Mouse (Mus musculus): ENCODE results near the gene Sh3bgrl2. TPM values are rescaled to one million over a fixed set of nuclear protein-coding genes. Genes with fewer than 3 reads are reported as not detected.

Sh3bgrl2 gene
- polyA plus RNA-seq, 2 experiments = 3.5 to 9.7 TPM

DNA sequence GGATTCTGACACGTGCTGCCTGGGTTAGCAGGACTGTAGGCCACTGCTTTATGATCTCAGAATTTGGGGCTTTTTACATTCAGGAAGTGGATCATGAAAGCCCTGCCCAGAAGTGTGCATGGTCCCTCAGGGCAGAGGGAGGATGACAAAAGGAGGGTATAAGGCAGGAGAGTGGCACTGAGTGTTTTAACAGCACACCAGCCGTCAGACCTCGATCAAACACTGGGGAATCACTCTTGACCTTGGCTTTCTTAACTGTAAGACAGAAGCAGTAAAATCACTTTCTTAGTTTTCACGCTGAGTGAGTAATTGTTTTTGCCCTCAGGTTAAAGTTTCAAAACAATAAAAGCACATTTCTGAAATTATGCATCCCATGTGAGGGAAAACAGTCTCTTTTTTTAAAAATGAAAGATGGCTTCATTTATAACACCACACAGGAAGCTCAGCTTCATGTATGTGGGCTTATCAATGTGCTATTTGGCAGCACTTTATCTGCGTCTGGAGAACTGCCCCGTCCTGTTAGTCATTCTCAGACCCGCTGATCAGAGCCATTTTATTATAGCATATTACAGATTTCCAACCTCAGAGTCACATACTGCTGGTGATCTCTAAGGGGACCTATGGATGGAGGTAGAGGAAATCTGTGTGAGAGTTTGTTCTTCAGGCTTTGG lies 28.0 kb downstream of the Sh3bgrl2 start:
- 39% methylated on average over 7 of the region's 7 CpGs for WGBS (ENCODE audit: insufficient replicate concordance)
- H3K27ac ChIP-seq = no peak overlapping the region
- no peak for DNase-seq (ENCODE audit: low read depth in 3 of 3, low spot score in 3 of 3)

DNA sequence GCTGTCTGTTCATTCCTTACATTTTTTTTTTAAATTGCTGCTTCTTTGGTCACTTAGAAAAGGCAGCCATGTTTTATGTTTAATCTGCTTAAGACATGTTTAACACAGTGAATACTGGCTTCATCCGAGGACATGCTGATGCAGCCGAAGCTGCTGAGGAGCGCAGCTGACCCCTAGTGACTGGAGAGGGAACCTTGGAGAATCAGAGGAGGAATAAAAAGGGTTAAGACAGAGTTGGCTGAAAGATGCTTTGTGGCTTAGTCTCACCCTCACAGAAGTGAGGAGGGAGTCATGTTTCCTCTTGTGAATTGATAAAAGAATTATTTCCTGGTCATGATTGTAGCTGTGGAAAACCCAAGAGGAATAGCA lies 28.5 kb downstream of the Sh3bgrl2 start:
- Histone ChIP-seq H3K9me3 (ENCODE audit: control insufficient read depth, low read length) (no peaks in the 10 kb centered on the region), H3K36me3 (replicated peaks; ENCODE audit: control insufficient read depth, insufficient read depth, low read depth) (no peaks in the 10 kb centered on the region), H3K4me2 (ENCODE audit: low read depth) (no peak overlapping the region), H3K4me3 (ENCODE audit: insufficient read depth in 1 of 2, low read depth in 2 of 2, low read length in 2 of 2) (no peak overlapping the region), H3K27me3 (ENCODE audit: control insufficient read depth, insufficient read depth, low read length) (no peaks in the 10 kb centered on the region), H3K27ac (no peak overlapping the region), H3K9ac (replicated peaks) (no peak overlapping the region), H3K4me1 (replicated peaks; ENCODE audit: control insufficient read depth in 2 of 2, insufficient read depth in 2 of 2, low read length in 1 of 2) (peaks cover 0 to 7% of the 10 kb centered on the region in 2 experiments; a peak in 2 of 4 replicates)
- no peak for DNase-seq (ENCODE audit: low read depth in 3 of 3, low spot score in 3 of 3)
- 36% methylated on average over 3 of the region's 3 CpGs for WGBS (ENCODE audit: insufficient replicate concordance)
- TF ChIP-seq CTCF (IDR thresholded peaks at IDR 0.05; ENCODE audit: low read depth) (peak; percentile 61), EP300 (IDR thresholded peaks at IDR 0.05; ENCODE audit: low read depth) (no peak)
- no peak for ATAC-seq (ENCODE audit: insufficient read depth)

More for the DNA sequence above, 28.0 kb downstream of the Sh3bgrl2 start:
- no peak overlapping the region for H3K9ac ChIP-seq (replicated peaks)
- TF ChIP-seq CTCF (IDR thresholded peaks at IDR 0.05; ENCODE audit: low read depth) = no peak
- TF ChIP-seq EP300 (IDR thresholded peaks at IDR 0.05; ENCODE audit: low read depth) = no peak
- H3K4me3 ChIP-seq (ENCODE audit: insufficient read depth in 1 of 2, low read depth in 2 of 2, low read length in 2 of 2) = no peak overlapping the region
- ATAC-seq (ENCODE audit: insufficient read depth) = no peak
- no peak overlapping the region for H3K4me2 ChIP-seq (ENCODE audit: low read depth)
- H3K27me3 ChIP-seq (ENCODE audit: control insufficient read depth, insufficient read depth, low read length) = no peaks in the 10 kb centered on the region
- H3K36me3 ChIP-seq (replicated peaks; ENCODE audit: control insufficient read depth, insufficient read depth, low read depth) = no peaks in the 10 kb centered on the region
- no peaks in the 10 kb centered on the region for H3K9me3 ChIP-seq (ENCODE audit: control insufficient read depth, low read length)
- peaks cover 0 to 7% of the 10 kb centered on the region in 2 experiments; a peak in 2 of 4 replicates for H3K4me1 ChIP-seq (replicated peaks; ENCODE audit: control insufficient read depth in 2 of 2, insufficient read depth in 2 of 2, low read length in 1 of 2)

DNA sequence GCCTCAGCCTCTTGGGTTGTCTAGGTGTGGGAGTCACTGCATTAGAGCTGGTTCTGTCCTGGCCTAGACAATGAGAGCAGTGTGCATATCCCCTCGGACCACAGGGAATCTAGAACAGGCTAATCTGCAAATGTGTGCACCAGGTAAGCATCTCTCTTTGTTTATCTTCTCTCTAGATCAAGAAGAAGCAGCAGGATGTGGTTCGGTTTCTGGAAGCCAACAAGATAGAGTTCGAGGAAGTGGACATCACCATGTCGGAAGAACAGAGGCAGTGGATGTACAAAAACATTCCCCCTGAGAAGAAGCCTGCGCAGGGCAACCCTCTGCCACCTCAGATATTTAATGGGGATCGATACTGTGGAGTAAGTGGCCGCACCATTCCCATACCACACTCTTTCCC lies 29.1 kb downstream of the Sh3bgrl2 start:
- Histone ChIP-seq H3K27ac (no peak overlapping the region), H3K9ac (replicated peaks) (no peak overlapping the region), H3K9me3 (ENCODE audit: control insufficient read depth, low read length) (no peaks in the 10 kb centered on the region), H3K27me3 (ENCODE audit: control insufficient read depth, insufficient read depth, low read length) (no peaks in the 10 kb centered on the region), H3K4me1 (replicated peaks; ENCODE audit: control insufficient read depth in 2 of 2, insufficient read depth in 2 of 2, low read length in 1 of 2) (peaks cover 0 to 7% of the 10 kb centered on the region in 2 experiments; a peak in 2 of 4 replicates), H3K36me3 (replicated peaks; ENCODE audit: control insufficient read depth, insufficient read depth, low read depth) (no peaks in the 10 kb centered on the region), H3K4me3 (ENCODE audit: insufficient read depth in 1 of 2, low read depth in 2 of 2, low read length in 2 of 2) (no peak overlapping the region), H3K4me2 (ENCODE audit: low read depth) (no peak overlapping the region)
- TF ChIP-seq CTCF (IDR thresholded peaks at IDR 0.05; ENCODE audit: low read depth) = no peak
- no peak for TF ChIP-seq EP300 (IDR thresholded peaks at IDR 0.05; ENCODE audit: low read depth)
- no peak for ATAC-seq (ENCODE audit: insufficient read depth)
- WGBS (ENCODE audit: insufficient replicate concordance) = 56% methylated on average over 7 of the region's 7 CpGs
- DNase-seq (ENCODE audit: low read depth in 3 of 3, low spot score in 3 of 3) = no peak

DNA sequence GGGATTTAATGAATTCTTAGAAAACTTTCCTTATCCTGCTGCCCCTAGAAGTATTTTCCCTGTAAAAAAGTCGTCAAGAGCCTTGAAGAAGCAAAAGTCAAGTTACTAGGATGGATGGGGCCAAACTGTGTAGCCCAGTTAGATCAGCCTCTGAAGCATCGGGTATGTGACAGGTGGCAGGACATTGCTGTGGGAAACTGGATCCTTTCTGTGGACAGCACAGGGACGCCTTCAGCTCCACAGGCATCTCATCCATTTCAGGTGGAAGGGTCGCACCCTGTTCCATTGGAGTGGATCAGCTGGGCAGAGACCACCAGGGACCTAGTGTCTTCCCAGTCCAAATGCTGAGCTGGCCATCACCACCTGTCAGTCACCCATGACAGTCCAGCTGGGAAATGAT lies 30.9 kb downstream of the Sh3bgrl2 start:
- H3K4me3 ChIP-seq (ENCODE audit: insufficient read depth in 1 of 2, low read depth in 2 of 2, low read length in 2 of 2) = no peak overlapping the region
- no peak overlapping the region for H3K27ac ChIP-seq
- TF ChIP-seq EP300 (IDR thresholded peaks at IDR 0.05; ENCODE audit: low read depth) (no peak), CTCF (IDR thresholded peaks at IDR 0.05; ENCODE audit: low read depth) (no peak)
- no peak overlapping the region for H3K4me2 ChIP-seq (ENCODE audit: low read depth)
- H3K36me3 ChIP-seq (replicated peaks; ENCODE audit: control insufficient read depth, insufficient read depth, low read depth) = no peaks in the 10 kb centered on the region
- H3K27me3 ChIP-seq (ENCODE audit: control insufficient read depth, insufficient read depth, low read length) = no peaks in the 10 kb centered on the region
- H3K4me1 ChIP-seq (replicated peaks; ENCODE audit: control insufficient read depth in 2 of 2, insufficient read depth in 2 of 2, low read length in 1 of 2) = no peaks in the 10 kb centered on the region; a peak in 1 of 4 replicates
- DNase-seq (ENCODE audit: low read depth in 3 of 3, low spot score in 3 of 3) (no peak), ATAC-seq (ENCODE audit: insufficient read depth) (no peak)
- WGBS (ENCODE audit: insufficient replicate concordance) = 42% methylated on average over 4 of the region's 4 CpGs
- H3K9ac ChIP-seq (replicated peaks) = no peak overlapping the region
- no peaks in the 10 kb centered on the region for H3K9me3 ChIP-seq (ENCODE audit: control insufficient read depth, low read length)

DNA sequence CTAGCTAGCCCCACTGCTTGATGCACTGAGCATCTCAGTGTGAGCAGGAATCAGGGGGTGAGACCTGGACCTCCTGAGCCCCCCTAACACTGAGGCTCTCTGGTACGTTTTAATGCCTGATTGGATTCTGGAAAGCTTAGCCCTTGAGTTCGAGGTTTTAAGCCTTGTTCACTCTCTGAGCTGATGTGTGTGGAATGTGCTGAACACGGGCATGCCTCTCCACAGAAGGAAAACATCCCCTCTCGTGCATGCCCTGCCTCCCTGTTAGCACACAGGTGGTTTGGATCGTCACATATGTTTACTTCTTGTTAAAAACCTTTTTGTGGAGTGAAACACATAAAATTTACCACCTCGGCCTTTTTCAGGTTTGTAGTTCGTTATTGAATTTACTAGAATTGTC lies 34.6 kb downstream of the Sh3bgrl2 start:
- Histone ChIP-seq H3K4me1 (replicated peaks; ENCODE audit: control insufficient read depth in 2 of 2, insufficient read depth in 2 of 2, low read length in 1 of 2) (no peaks in the 10 kb centered on the region), H3K4me2 (ENCODE audit: low read depth) (no peak overlapping the region), H3K4me3 (ENCODE audit: insufficient read depth in 1 of 2, low read depth in 2 of 2, low read length in 2 of 2) (no peak overlapping the region), H3K9me3 (ENCODE audit: control insufficient read depth, low read length) (no peaks in the 10 kb centered on the region), H3K9ac (replicated peaks) (no peak overlapping the region), H3K27me3 (ENCODE audit: control insufficient read depth, insufficient read depth, low read length) (no peaks in the 10 kb centered on the region), H3K27ac (no peak overlapping the region), H3K36me3 (replicated peaks; ENCODE audit: control insufficient read depth, insufficient read depth, low read depth) (no peaks in the 10 kb centered on the region)
- WGBS (ENCODE audit: insufficient replicate concordance) = 46% methylated on average over 7 of the region's 7 CpGs
- DNase-seq (ENCODE audit: low read depth in 3 of 3, low spot score in 3 of 3) = no peak
- no peak for ATAC-seq (ENCODE audit: insufficient read depth)
- TF ChIP-seq EP300 (IDR thresholded peaks at IDR 0.05; ENCODE audit: low read depth) = no peak
